Mouse (Mus musculus) inflammation-experienced regulatory T-cells, adult 6 months (primary cell): ENCODE data around the gene Faiml. TPM values are rescaled to one million over a fixed set of nuclear protein-coding genes. Genes with fewer than 3 reads are reported as not detected.
A peak's percentile ranks its signal among the peaks of the same experiment; 100 is the strongest.

ENCODE experiments used
- ATAC-seq: one replicate; pipeline ENCODE4 v1.8.0; 2017
- polyA plus RNA-seq, 3 experiments: library from polyadenylated mRNA; unstranded; fragments of 100-300 nt; shearing (Covaris generic); gene quantifications; one replicate each; pipeline ENCODE4 v1.2.1; 2017

The Faiml gene
- polyA plus RNA-seq: not detected

- ATAC-seq: no peak
Measured at GRCm38 (mm10) chr9:99237139-99237538, at the start of gene Faiml. Faiml (minus strand) TSS chr9:99237239.

- no peak for ATAC-seq
Measured at GRCm38 (mm10) chr9:99258891-99259290, 21.9 kb upstream of the Faiml start.

- ATAC-seq: no peak
Measured at GRCm38 (mm10) chr9:99256821-99257220, 19.8 kb upstream of the Faiml start.

GRCm38 (mm10) chr9:99256206-99256605 is 19.2 kb upstream of the Faiml start:
- ATAC-seq: no peak

- ATAC-seq: no peak
Measured at GRCm38 (mm10) chr9:99253861-99254260, 16.8 kb upstream of the Faiml start.

GRCm38 (mm10) chr9:99248906-99249305 is 11.9 kb upstream of the Faiml start:
- ATAC-seq: no peak

GRCm38 (mm10) chr9:99248304-99248703 is 11.3 kb upstream of the Faiml start:
- no peak for ATAC-seq

GRCm38 (mm10) chr9:99243895-99244293 is 6.9 kb upstream of the Faiml start:
- no peak for ATAC-seq

- ATAC-seq: peak; percentile 91
Measured at GRCm38 (mm10) chr9:99243190-99243894, 6.3 kb upstream of the Faiml start, which contains the start of gene Cep70. Cep70 (plus strand) TSS chr9:99243367.

- peak; percentile 8 for ATAC-seq
Measured at GRCm38 (mm10) chr9:99242533-99243189, 5.6 kb upstream of the Faiml start.

- ATAC-seq: no peak
Measured at GRCm38 (mm10) chr9:99242035-99242434, 5.0 kb upstream of the Faiml start.

GRCm38 (mm10) chr9:99240571-99240970 is 3.5 kb upstream of the Faiml start:
- no peak for ATAC-seq

- no peak for ATAC-seq
Measured at GRCm38 (mm10) chr9:99239256-99239655, 2.2 kb upstream of the Faiml start.

GRCm38 (mm10) chr9:99238276-99238675 is 1.2 kb upstream of the Faiml start:
- ATAC-seq: no peak

GRCm38 (mm10) chr9:99229450-99229849 is 7.6 kb downstream of the Faiml start:
- no peak for ATAC-seq

GRCm38 (mm10) chr9:99224583-99224982 is 12.5 kb downstream of the Faiml start:
- ATAC-seq: no peak

- ATAC-seq: no peak
Measured at GRCm38 (mm10) chr9:99221636-99222035, 15.4 kb downstream of the Faiml start.

- ATAC-seq: no peak
Measured at GRCm38 (mm10) chr9:99217999-99218719, 18.9 kb downstream of the Faiml start.

- no peak for ATAC-seq
Measured at GRCm38 (mm10) chr9:99216182-99216581, 20.9 kb downstream of the Faiml start.

GRCm38 (mm10) chr9:99212643-99213042 is 24.4 kb downstream of the Faiml start:
- no peak for ATAC-seq

GRCm38 (mm10) chr9:99183043-99183670 is 53.9 kb downstream of the Faiml start:
- no peak for ATAC-seq

GRCm38 (mm10) chr9:99182121-99182520 is 54.9 kb downstream of the Faiml start:
- ATAC-seq: no peak

- ATAC-seq: no peak
Measured at GRCm38 (mm10) chr9:99180272-99180671, 56.8 kb downstream of the Faiml start.
